Mouse (Mus musculus) frontal cortex, adult (tissue): ENCODE measurements around the gene Lrrc8e.
A peak's percentile ranks its signal among the peaks of the same experiment; 100 is the strongest.

Source experiments
- ATAC-seq: cut with Nextera tagmentation; 2 replicates; pipeline ENCODE4 v1.9.2; 2017; ENCODE audit warnings: mild to moderate bottlenecking, moderate library complexity, mixed read lengths; ENCODE audit not compliant: low TSS enrichment

Gene Lrrc8e

DNA sequence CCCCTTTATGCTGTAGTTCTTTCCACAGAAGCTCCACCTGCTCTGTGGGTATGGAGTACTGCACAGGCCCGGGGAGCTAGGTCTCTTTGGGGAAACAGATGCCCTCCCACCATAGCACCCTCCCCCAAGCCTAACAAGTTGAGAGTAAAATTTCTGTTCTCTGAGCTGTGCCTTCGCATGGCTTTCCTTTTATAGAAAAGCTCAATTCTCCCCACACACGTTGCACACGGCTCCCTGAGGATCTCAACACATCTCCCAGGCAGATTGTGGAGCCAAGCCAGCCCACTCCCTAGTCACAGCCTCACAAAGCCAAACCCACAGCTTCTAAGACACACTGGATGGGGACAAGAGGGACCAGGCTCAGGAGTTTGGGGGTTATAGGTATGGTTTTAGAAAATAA lies 30.3 kb downstream of the Lrrc8e start:
- peak; percentile 57 for ATAC-seq

- ATAC-seq = no peak
Measured at GRCm38 (mm10) chr8:4257350-4257749, 30.7 kb downstream of the Lrrc8e start.

- ATAC-seq = peak; percentile 17; the same call in 1 of the 2 replicates
Measured at GRCm38 (mm10) chr8:4258233-4258632, 31.6 kb downstream of the Lrrc8e start.

DNA sequence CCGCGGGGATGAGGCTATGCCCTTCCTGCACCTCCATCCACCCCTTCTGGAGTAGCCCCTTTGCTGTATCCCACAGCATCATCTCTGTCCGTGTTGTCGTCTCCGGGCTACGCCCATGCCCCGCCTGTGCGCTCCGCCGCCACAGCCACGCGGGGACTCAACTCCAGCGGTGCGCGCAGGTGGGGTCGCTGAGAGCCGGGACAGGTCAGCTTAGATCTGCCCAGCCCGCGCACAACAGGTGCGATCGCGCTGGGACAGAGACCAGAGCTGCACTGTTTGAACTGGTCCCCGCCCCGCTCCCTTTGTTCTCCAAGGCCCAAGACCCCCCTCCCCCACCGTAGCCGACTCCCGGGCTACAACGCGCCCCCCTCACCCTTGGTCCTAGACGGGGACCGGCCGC lies 32.1 kb downstream of the Lrrc8e start:
- ATAC-seq = no peak

GRCm38 (mm10) chr8:4259125-4259804 lies 32.6 kb downstream of the Lrrc8e start, which contains the start of gene Ctxn1:
Ctxn1 (minus strand) TSS chr8:4259274.
- ATAC-seq = peak; percentile 50

- no peak for ATAC-seq
Measured at GRCm38 (mm10) chr8:4259805-4260170, 33.2 kb downstream of the Lrrc8e start.

GRCm38 (mm10) chr8:4263105-4263791 lies 36.6 kb downstream of the Lrrc8e start:
- peak; percentile 48 for ATAC-seq

GRCm38 (mm10) chr8:4265160-4265914 lies 38.7 kb downstream of the Lrrc8e start:
- peak; percentile 49 for ATAC-seq

DNA sequence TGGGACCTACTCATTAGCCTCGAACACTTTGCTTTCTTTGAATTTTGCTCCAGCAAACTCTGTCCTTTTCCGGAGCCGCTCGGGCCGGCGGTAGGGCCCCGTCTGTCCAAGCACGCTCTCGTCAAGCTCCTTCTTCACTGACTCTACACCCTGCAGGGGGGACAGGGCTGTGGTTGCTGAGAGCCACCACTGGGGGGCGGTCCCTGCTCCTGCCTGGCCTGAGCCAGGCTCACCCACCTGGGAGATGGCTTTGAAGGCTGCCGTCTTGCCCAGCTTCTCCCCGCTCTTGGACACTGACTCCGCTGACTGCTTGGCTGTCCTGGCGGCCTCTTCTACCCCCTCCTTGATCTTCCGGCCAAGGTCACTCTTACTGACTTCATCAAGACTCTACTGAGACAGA lies 41.0 kb downstream of the Lrrc8e start:
- ATAC-seq = no peak

DNA sequence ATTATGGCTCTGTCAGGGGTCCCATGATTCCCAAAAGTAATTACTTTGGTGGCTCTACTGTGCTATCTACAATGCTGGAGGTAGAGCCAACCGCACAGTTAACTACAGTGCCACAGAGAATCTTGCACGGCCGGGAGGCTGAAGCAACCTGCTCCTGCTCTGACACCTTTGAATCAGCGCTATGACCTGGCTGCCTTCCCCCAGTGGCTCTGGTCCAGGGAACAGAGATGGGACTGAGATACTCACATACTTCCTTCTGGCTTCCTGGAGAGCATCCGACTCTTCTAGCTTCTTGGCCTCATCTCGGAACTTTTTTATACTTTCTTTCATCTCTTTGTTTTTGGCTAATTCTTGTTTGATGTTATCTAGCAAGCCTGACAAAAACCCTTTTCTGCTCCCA lies 43.0 kb downstream of the Lrrc8e start:
- ATAC-seq = no peak

DNA sequence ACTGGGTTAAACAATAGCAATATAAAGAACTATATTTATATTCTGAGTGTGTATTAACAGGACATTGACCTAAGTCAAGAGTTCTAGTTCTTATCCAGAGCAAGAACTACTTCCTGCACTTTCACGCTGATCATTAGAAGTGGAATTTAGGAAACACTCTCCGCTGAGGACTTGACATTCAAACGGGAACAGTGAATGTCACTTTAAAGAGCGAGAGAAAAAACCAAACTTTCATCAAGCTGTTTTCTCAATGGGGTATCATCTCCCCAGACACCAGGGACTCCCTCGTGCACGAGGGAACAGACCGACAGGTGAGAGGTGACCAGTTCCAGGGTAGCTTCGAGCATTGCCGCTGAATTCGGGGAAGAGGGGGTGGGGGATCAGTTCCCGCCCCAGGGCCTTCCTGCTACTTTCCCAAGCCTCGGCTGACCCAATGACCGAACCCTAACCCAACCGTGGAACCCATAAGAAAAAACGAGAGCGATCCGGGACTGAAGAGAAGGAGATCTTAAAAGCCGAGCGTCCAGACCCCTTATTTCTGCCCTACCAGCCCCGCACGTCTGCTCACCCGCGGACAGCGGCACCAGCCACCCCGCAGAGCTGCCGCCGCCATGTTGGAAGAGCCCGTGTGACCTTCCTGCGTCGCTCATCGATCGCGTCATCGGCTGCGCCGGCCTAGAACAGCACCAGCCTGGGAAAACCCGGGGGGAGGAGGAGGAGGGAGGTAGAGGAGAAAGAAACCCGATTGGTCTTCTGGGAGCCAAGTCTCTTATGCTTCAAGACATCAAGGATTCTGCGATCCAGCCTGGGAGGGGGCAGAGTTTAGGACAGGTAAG lies 48.9 kb downstream of the Lrrc8e start, which contains the start of gene Timm44:
Gene Timm44, minus strand, starts transcription at position 639 of the 836 bp plus-strand sequence.
- ATAC-seq = peak; percentile 96

GRCm38 (mm10) chr8:4276111-4276465 lies 49.5 kb downstream of the Lrrc8e start:
- no peak for ATAC-seq
